Mouse (Mus musculus): ENCODE data around the gene Erich6. TPM values are rescaled to one million over a fixed set of nuclear protein-coding genes. Genes with fewer than 3 reads are reported as not detected.
A peak's percentile ranks its signal among the peaks of the same experiment; 100 is the strongest.

Gene Erich6
- total RNA-seq (2017) = not detected in 2 replicates

GRCm38 (mm10) chr3:58636406-58637295 lies at the start of gene Erich6:
Gene Erich6, minus strand, starts transcription at chr3:58637207.
- peak; percentile 94 to 95 for ATAC-seq (replicated peaks in 1 of 2; ENCODE audit: insufficient read depth in 1 of 2, low FRiP score in 2 of 2, low TSS enrichment in 1 of 2, low read depth in 1 of 2, poor library complexity in 2 of 2, severe bottlenecking in 2 of 2)

- no peak for ATAC-seq (replicated peaks in 1 of 2; ENCODE audit: insufficient read depth in 1 of 2, low FRiP score in 2 of 2, low TSS enrichment in 1 of 2, low read depth in 1 of 2, poor library complexity in 2 of 2, severe bottlenecking in 2 of 2)
Observed at GRCm38 (mm10) chr3:58686206-58686921, 49.4 kb upstream of the Erich6 start.

- ATAC-seq (replicated peaks in 1 of 2; ENCODE audit: insufficient read depth in 1 of 2, low FRiP score in 2 of 2, low TSS enrichment in 1 of 2, low read depth in 1 of 2, poor library complexity in 2 of 2, severe bottlenecking in 2 of 2) = no peak
Observed at GRCm38 (mm10) chr3:58685396-58685795, 48.4 kb upstream of the Erich6 start.

- no peak for ATAC-seq (replicated peaks in 1 of 2; ENCODE audit: insufficient read depth in 1 of 2, low FRiP score in 2 of 2, low TSS enrichment in 1 of 2, low read depth in 1 of 2, poor library complexity in 2 of 2, severe bottlenecking in 2 of 2)
Observed at GRCm38 (mm10) chr3:58683346-58683745, 46.3 kb upstream of the Erich6 start.

GRCm38 (mm10) chr3:58682336-58682735 lies 45.3 kb upstream of the Erich6 start:
- no peak for ATAC-seq (replicated peaks in 1 of 2; ENCODE audit: insufficient read depth in 1 of 2, low FRiP score in 2 of 2, low TSS enrichment in 1 of 2, low read depth in 1 of 2, poor library complexity in 2 of 2, severe bottlenecking in 2 of 2)

- ATAC-seq (replicated peaks in 1 of 2; ENCODE audit: insufficient read depth in 1 of 2, low FRiP score in 2 of 2, low TSS enrichment in 1 of 2, low read depth in 1 of 2, poor library complexity in 2 of 2, severe bottlenecking in 2 of 2) = no peak
Observed at GRCm38 (mm10) chr3:58681831-58682230, 44.8 kb upstream of the Erich6 start.

- ATAC-seq (replicated peaks in 1 of 2; ENCODE audit: insufficient read depth in 1 of 2, low FRiP score in 2 of 2, low TSS enrichment in 1 of 2, low read depth in 1 of 2, poor library complexity in 2 of 2, severe bottlenecking in 2 of 2) = no peak
Observed at GRCm38 (mm10) chr3:58680943-58681637, 44.1 kb upstream of the Erich6 start.

- no peak for ATAC-seq (replicated peaks in 1 of 2; ENCODE audit: insufficient read depth in 1 of 2, low FRiP score in 2 of 2, low TSS enrichment in 1 of 2, low read depth in 1 of 2, poor library complexity in 2 of 2, severe bottlenecking in 2 of 2)
Observed at GRCm38 (mm10) chr3:58679996-58680395, 43.0 kb upstream of the Erich6 start.

GRCm38 (mm10) chr3:58678905-58679304 lies 41.9 kb upstream of the Erich6 start:
- no peak for ATAC-seq (replicated peaks in 1 of 2; ENCODE audit: insufficient read depth in 1 of 2, low FRiP score in 2 of 2, low TSS enrichment in 1 of 2, low read depth in 1 of 2, poor library complexity in 2 of 2, severe bottlenecking in 2 of 2)

GRCm38 (mm10) chr3:58678384-58678783 lies 41.4 kb upstream of the Erich6 start:
- ATAC-seq (replicated peaks in 1 of 2; ENCODE audit: insufficient read depth in 1 of 2, low FRiP score in 2 of 2, low TSS enrichment in 1 of 2, low read depth in 1 of 2, poor library complexity in 2 of 2, severe bottlenecking in 2 of 2) = no peak

- no peak for ATAC-seq (replicated peaks in 1 of 2; ENCODE audit: insufficient read depth in 1 of 2, low FRiP score in 2 of 2, low TSS enrichment in 1 of 2, low read depth in 1 of 2, poor library complexity in 2 of 2, severe bottlenecking in 2 of 2)
Observed at GRCm38 (mm10) chr3:58677615-58678014, 40.6 kb upstream of the Erich6 start.

GRCm38 (mm10) chr3:58673295-58673694 lies 36.3 kb upstream of the Erich6 start:
- no peak for ATAC-seq (replicated peaks in 1 of 2; ENCODE audit: insufficient read depth in 1 of 2, low FRiP score in 2 of 2, low TSS enrichment in 1 of 2, low read depth in 1 of 2, poor library complexity in 2 of 2, severe bottlenecking in 2 of 2)

- ATAC-seq (replicated peaks in 1 of 2; ENCODE audit: insufficient read depth in 1 of 2, low FRiP score in 2 of 2, low TSS enrichment in 1 of 2, low read depth in 1 of 2, poor library complexity in 2 of 2, severe bottlenecking in 2 of 2) = peak; percentile 16 to 33; a peak in 2 of 4 replicates
Observed at GRCm38 (mm10) chr3:58672481-58673183, 35.6 kb upstream of the Erich6 start.

- ATAC-seq (replicated peaks in 1 of 2; ENCODE audit: insufficient read depth in 1 of 2, low FRiP score in 2 of 2, low TSS enrichment in 1 of 2, low read depth in 1 of 2, poor library complexity in 2 of 2, severe bottlenecking in 2 of 2) = peak; percentile 70 to 76
Observed at GRCm38 (mm10) chr3:58671616-58672250, 34.7 kb upstream of the Erich6 start.

- no peak for ATAC-seq (replicated peaks in 1 of 2; ENCODE audit: insufficient read depth in 1 of 2, low FRiP score in 2 of 2, low TSS enrichment in 1 of 2, low read depth in 1 of 2, poor library complexity in 2 of 2, severe bottlenecking in 2 of 2)
Observed at GRCm38 (mm10) chr3:58663970-58664369, 27.0 kb upstream of the Erich6 start.

GRCm38 (mm10) chr3:58660636-58661035 lies 23.6 kb upstream of the Erich6 start:
- ATAC-seq (replicated peaks in 1 of 2; ENCODE audit: insufficient read depth in 1 of 2, low FRiP score in 2 of 2, low TSS enrichment in 1 of 2, low read depth in 1 of 2, poor library complexity in 2 of 2, severe bottlenecking in 2 of 2) = no peak

GRCm38 (mm10) chr3:58657356-58657755 lies 20.3 kb upstream of the Erich6 start:
- peak; percentile 33 to 79; a peak in 2 of 4 replicates for ATAC-seq (replicated peaks in 1 of 2; ENCODE audit: insufficient read depth in 1 of 2, low FRiP score in 2 of 2, low TSS enrichment in 1 of 2, low read depth in 1 of 2, poor library complexity in 2 of 2, severe bottlenecking in 2 of 2)

Measured in hematopoietic stem cell, adult 5-6 weeks (primary cell).